8 mouse cellular contexts compared by ENCODE assay signal in the genomic region with DNA sequence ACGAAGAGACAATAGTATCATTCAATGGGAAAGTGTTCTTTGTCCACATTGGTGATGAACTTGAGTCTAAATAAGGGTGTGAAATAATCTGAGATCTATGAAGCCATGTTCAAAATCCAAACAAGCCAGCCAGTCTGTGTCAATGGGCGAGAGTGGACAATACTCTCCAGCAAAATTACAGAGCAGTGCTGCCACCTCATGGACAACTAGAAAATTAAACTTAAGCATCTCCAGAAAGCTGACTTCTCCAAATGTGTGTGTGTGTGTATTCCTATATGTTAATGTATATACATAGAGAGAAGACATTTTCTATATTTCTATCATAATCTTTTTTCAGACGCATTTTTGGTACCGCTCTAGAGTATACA. TPM values are rescaled to one million over a fixed set of nuclear protein-coding genes. Genes with fewer than 3 reads are reported as not detected.
DNase-seq lines count a peak whose midpoint lies in the region; ATAC-seq and TF ChIP-seq lines count a peak whose summit lies in the region.

No protein-coding gene starts in this region.

- no peak overlapping the region for H3K9ac ChIP-seq in forebrain, embryonic 11.5 days (ENCODE audit: low read length)
- H3K9ac ChIP-seq in liver, embryonic 11.5 days (ENCODE audit: low read depth, low read length): no peak overlapping the region

- H3K4me1 ChIP-seq in thymus, adult 2 months (replicated peaks; ENCODE audit: control insufficient read depth, insufficient read depth, low read length): no peaks in the 10 kb centered on the region
- no peaks in the 10 kb centered on the region; the same call in 1 of the 2 replicates for H3K4me1 ChIP-seq in forebrain, embryonic 11.5 days (replicated peaks; ENCODE audit: control insufficient read depth, insufficient read depth, low read length)
- H3K4me1 ChIP-seq in liver, embryonic 11.5 days (replicated peaks; ENCODE audit: control insufficient read depth, insufficient read depth, low read length): no peaks in the 10 kb centered on the region

- no peak overlapping the region for H3K27ac ChIP-seq in thymus, adult 2 months (ENCODE audit: control insufficient read depth, insufficient read depth, low read length)
- H3K27ac ChIP-seq in forebrain, embryonic 11.5 days (ENCODE audit: low read depth, low read length): no peak overlapping the region
- no peak overlapping the region for H3K27ac ChIP-seq in liver, embryonic 11.5 days (ENCODE audit: low read depth, low read length)

- TF ChIP-seq POLR2A in thymus, adult 2 months (IDR thresholded peaks at IDR 0.05; ENCODE audit: control insufficient read depth, extremely low read depth, insufficient read depth, low read length, poor library complexity): no peak

- peak; percentile 72 for ATAC-seq in forebrain, embryonic 11.5 days (replicated peaks; ENCODE audit: low FRiP score)
- ATAC-seq in liver, embryonic 11.5 days (replicated peaks; ENCODE audit: low FRiP score): peak; percentile 41

- no peaks in the 10 kb centered on the region for H3K9me3 ChIP-seq in forebrain, embryonic 11.5 days (ENCODE audit: control insufficient read depth, low read length)
- H3K9me3 ChIP-seq in liver, embryonic 11.5 days (ENCODE audit: control insufficient read depth, low read length): no peaks in the 10 kb centered on the region

- peak; percentile 38 for DNase-seq in thymus, adult 2 months
- DNase-seq in thymus, adult 18-20 months: no peak
- DNase-seq in c-Kit-negative CD71-positive TER-119-positive erythroid progenitor cells, embryonic 14.5 days (ENCODE audit: low read depth, low spot score): peak; percentile 40
- peak; percentile 70 for DNase-seq in forebrain, embryonic 11.5 days (ENCODE audit: low spot score)
- peak; percentile 79 for DNase-seq in induced T-regulatory cell, adult 2 months (ENCODE audit: low read depth)
- DNase-seq in liver, embryonic 11.5 days (ENCODE audit: low spot score): no peak
- peak; percentile 32 to 56 for DNase-seq in natural killer cell, adult 2 months (ENCODE audit: low spot score in 2 of 2)
- peak; percentile 40 for DNase-seq in thymus, postnatal 14 days

- no peak overlapping the region for H3K4me3 ChIP-seq in thymus, adult 2 months (ENCODE audit: control insufficient read depth, insufficient read depth, low read length)
- no peak overlapping the region for H3K4me3 ChIP-seq in forebrain, embryonic 11.5 days (ENCODE audit: low read depth, low read length)
- H3K4me3 ChIP-seq in liver, embryonic 11.5 days (ENCODE audit: low read depth, low read length): no peak overlapping the region

- whole genome bisulfite sequencing in thymus, adult 2 months: 45% methylated on average over 4 of the region's 4 CpGs
- 29% methylated on average over 4 of the region's 4 CpGs for WGBS in forebrain, embryonic 11.5 days
- WGBS in liver, embryonic 11.5 days: 31% methylated on average over 4 of the region's 4 CpGs

- H3K36me3 ChIP-seq in thymus, adult 2 months (ENCODE audit: control insufficient read depth, insufficient read depth, low read length): no peaks in the 10 kb centered on the region
- H3K36me3 ChIP-seq in forebrain, embryonic 11.5 days (ENCODE audit: control insufficient read depth, insufficient read depth, low read length): no peaks in the 10 kb centered on the region
- no peaks in the 10 kb centered on the region for H3K36me3 ChIP-seq in liver, embryonic 11.5 days (ENCODE audit: control insufficient read depth, insufficient read depth, low read length)

- H3K4me2 ChIP-seq in forebrain, embryonic 11.5 days (ENCODE audit: low read depth, low read length, severe bottlenecking): no peak overlapping the region
- no peak overlapping the region for H3K4me2 ChIP-seq in liver, embryonic 11.5 days

- TF ChIP-seq CTCF in thymus, adult 2 months (IDR thresholded peaks at IDR 0.05; ENCODE audit: borderline replicate concordance, control insufficient read depth, extremely low read depth, insufficient read depth, low read length, poor library complexity): no peak

- no peaks in the 10 kb centered on the region for H3K27me3 ChIP-seq in thymus, adult 2 months (ENCODE audit: control insufficient read depth, insufficient read depth, low read length)
- H3K27me3 ChIP-seq in forebrain, embryonic 11.5 days (ENCODE audit: control insufficient read depth, insufficient read depth, low read length): no peaks in the 10 kb centered on the region
- no peaks in the 10 kb centered on the region; the same call in 1 of the 2 replicates for H3K27me3 ChIP-seq in liver, embryonic 11.5 days (replicated peaks; ENCODE audit: control insufficient read depth, insufficient read depth, low read length)

RNA-seq across cellular contexts. Expression of gene Cdk13, which starts 33.6 kb away (rescaled TPM):
- 90.7 and 116 TPM in 2 replicates for polyA plus RNA-seq in thymus, adult 2 months (2012; rRNA removed)
- polyA plus RNA-seq in forebrain, embryonic 11.5 days (2014; fragmentation: Nextera tagmentation; extraction: Ambion mirVana): 19.0 and 20.6 TPM in 2 replicates
- 13.2 and 15.9 TPM in 2 replicates for polyA plus RNA-seq in liver, embryonic 11.5 days (2014; fragmentation: Nextera tagmentation; extraction: Ambion mirVana)

Comparison
In these comparisons a context has a peak if more than half of its experiments do, and no peak if none do; other contexts are left out.
1. DNase-seq: peak in thymus, adult 2 months (single experiment), c-Kit-negative CD71-positive TER-119-positive erythroid progenitor cells, embryonic 14.5 days (single experiment), forebrain, embryonic 11.5 days (single experiment), induced T-regulatory cell, adult 2 months (single experiment), natural killer cell, adult 2 months (2 of 2) and thymus, postnatal 14 days (single experiment); none in thymus, adult 18-20 months (0 of 2) and liver, embryonic 11.5 days (single experiment).